Mouse (Mus musculus) midbrain, embryonic 14.5 days (tissue): Measurements from ENCODE around the gene Pvr. TPM values are rescaled to one million over a fixed set of nuclear protein-coding genes. Genes with fewer than 3 reads are reported as not detected.

ENCODE experiments used
- ATAC-seq: fragments of 200-750 bp; cut with Nextera tagmentation; 2 replicates; pipeline ENCODE4 v1.8.0; 2017; ENCODE audit warnings: moderate number of reproducible peaks, moderate library complexity; ENCODE audit not compliant: low FRiP score, low TSS enrichment
- DNase-seq: peaks from one replicate; pipeline ENCODE4 v3.0.0-alpha.2; 2015
- H3K27ac ChIP-seq: fragments of 300-500 bp; sonication (generic); replicated peaks from 2 replicates; pipeline ENCODE4 v1.5.1; 2014; ENCODE audit warnings: mild to moderate bottlenecking, low read depth, low read length, moderate library complexity
- H3K27me3 ChIP-seq: fragments of 300-500 bp; sonication (generic); 2 replicates; pipeline ENCODE4 v1.6.1; 2014; ENCODE audit warnings: low read length, control low read depth, mixed read lengths; ENCODE audit not compliant: control insufficient read depth, insufficient read depth
- H3K36me3 ChIP-seq: fragments of 300-500 bp; sonication (generic); 2 replicates; pipeline ENCODE4 v1.6.1; 2014; ENCODE audit warnings: low read length, control low read depth; ENCODE audit not compliant: control insufficient read depth, insufficient read depth
- H3K4me1 ChIP-seq: fragments of 300-500 bp; sonication (generic); 2 replicates; pipeline ENCODE4 v1.6.1; 2014; ENCODE audit warnings: mild to moderate bottlenecking, antibody characterized with exemption, low read length, control low read depth; ENCODE audit not compliant: control insufficient read depth, insufficient read depth
- H3K4me2 ChIP-seq: fragments of 300-500 bp; sonication (generic); 2 replicates; pipeline ENCODE4 v1.6.1; 2014; ENCODE audit warnings: mild to moderate bottlenecking, low read length, moderate library complexity
- H3K4me3 ChIP-seq: fragments of 300-500 bp; sonication (generic); replicated peaks from 2 replicates; pipeline ENCODE4 v1.5.1; 2014; ENCODE audit warnings: low read depth, low read length
- H3K9ac ChIP-seq: fragments of 300-500 bp; sonication (generic); replicated peaks from 2 replicates; pipeline ENCODE4 v1.6.1; 2014; ENCODE audit warnings: mild to moderate bottlenecking, low read length, moderate library complexity
- H3K9me3 ChIP-seq: fragments of 300-500 bp; sonication (generic); 2 replicates; pipeline ENCODE4 v1.6.1; 2016; ENCODE audit warnings: low read length, control low read depth, mixed read lengths; ENCODE audit not compliant: control insufficient read depth
- WGBS: fragments of 180-500 bp; shearing (Covaris S2); extraction: QIAGEN DNeasy Blood & Tissue Kit; methylation state at CpG from one replicate; pipeline ENCODE4 v1.1.7; 2014; 5-methylcytosine and 5-hydroxymethylcytosine counted together
- polyA plus RNA-seq: library from polyadenylated mRNA; unstranded; fragments of >200 nt; fragmentation: Nextera tagmentation; extraction: Ambion mirVana; gene quantifications from 2 replicates; pipeline ENCODE4 v1.2.1, GENCODE M21; 2014

Gene Pvr
- polyA plus RNA-seq, 1 experiment from 2014 or later: 4.9 TPM

DNA sequence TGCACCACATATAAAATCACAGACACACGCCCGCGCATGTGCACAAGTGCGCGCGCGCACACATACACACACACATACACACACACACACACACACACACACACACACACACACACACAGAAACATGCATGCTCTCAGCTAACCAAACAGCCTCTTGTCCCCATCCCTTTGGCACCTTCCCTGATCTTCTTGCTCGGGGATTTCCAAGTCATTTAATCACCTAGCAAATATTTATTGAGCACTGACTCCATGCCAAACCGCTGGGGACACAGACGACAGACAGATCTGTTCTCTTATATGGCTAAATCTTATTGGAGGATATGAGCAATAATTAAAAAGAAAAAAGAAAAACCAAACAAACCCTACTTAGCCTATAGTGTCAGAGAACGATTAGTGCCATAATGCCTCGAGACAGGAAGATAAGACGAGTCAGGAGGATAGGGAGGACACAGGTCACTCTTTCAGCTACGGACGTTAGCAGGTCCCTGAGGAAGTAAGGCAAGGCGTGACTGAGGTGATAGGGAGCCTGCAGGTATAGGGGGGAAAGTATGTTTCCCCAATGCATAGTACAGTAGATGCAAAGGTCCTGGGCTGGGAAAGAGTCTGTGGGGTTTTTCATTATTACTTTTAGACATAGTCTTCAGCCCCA lies 53.1 kb downstream of the Pvr start:
- no peak overlapping the region for H3K4me3 ChIP-seq
- H3K27ac ChIP-seq: no peak overlapping the region
- no peak overlapping the region for H3K9ac ChIP-seq
- H3K4me2 ChIP-seq: no peak overlapping the region
- DNase-seq: no peak
- no peaks in the 10 kb centered on the region for H3K36me3 ChIP-seq
- WGBS: 90% methylated on average over 16 of the region's 16 CpGs
- no peaks in the 10 kb centered on the region for H3K4me1 ChIP-seq
- ATAC-seq: no peak
- no peaks in the 10 kb centered on the region for H3K27me3 ChIP-seq
- no peaks in the 10 kb centered on the region for H3K9me3 ChIP-seq

DNA sequence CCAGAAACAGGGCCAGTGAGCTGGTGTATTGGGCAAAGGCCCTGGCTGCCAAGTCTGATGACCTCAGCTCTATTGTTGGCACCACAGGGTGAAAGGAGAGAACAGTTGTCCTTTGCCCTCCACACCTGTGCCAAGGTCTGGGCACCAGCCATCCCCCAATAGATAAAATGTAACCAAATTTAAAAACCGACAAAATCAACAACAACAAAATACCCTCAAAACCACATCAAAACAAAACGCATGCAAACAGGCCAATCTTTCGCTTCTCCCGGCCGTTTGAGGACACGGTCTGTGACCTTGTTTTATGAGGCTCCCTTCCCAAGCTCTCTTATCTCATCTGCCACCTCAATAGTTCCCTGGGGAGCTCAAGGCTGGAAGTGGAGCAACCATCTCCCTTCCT lies 54.5 kb downstream of the Pvr start:
- no peaks in the 10 kb centered on the region for H3K9me3 ChIP-seq
- no peak overlapping the region for H3K4me3 ChIP-seq
- no peaks in the 10 kb centered on the region for H3K36me3 ChIP-seq
- DNase-seq: no peak
- no peak overlapping the region for H3K4me2 ChIP-seq
- no peaks in the 10 kb centered on the region for H3K4me1 ChIP-seq
- no peak overlapping the region for H3K9ac ChIP-seq
- no peaks in the 10 kb centered on the region for H3K27me3 ChIP-seq
- WGBS: 89% methylated on average over 6 of the region's 6 CpGs
- ATAC-seq: no peak
- H3K27ac ChIP-seq: no peak overlapping the region

DNA sequence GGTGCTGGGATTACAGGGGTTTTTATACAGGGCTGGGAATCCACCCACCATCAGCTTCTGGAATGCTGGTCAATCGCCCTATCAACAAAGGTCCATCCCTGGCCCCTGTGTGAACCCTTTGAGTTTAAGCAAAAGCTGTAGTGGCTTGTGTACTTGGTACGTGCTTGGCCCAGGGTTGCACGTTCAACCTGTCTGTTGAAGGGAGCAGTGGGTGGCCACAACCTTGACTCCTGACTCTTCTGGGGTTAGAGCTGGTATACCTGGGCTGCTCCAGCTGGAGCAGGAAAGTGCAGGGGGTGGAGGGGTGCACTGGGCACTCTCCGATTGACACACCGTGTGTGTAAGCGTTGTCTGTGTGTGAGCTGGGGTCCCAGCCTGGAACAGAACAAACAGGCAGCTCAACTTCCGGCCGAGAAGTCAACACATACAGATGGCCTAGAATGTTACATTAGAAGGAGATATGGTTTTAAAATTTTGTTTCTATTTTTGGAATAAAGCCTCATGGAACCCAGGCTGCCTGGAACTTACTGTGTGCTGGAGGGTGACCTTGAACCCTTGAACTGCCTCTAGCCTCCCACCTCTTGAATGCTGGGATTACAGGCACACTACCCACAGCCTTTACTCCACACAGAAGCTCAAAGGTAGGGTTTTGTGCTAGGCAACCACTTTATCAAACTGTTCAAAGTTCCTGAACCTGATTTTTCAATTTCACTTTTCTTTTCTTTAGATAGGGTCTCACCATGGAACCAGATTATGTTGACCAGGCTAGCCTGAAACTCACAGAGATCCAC lies 55.5 kb downstream of the Pvr start:
- Histone ChIP-seq H3K9me3 (no peaks in the 10 kb centered on the region), H3K27ac (no peak overlapping the region), H3K36me3 (no peaks in the 10 kb centered on the region), H3K4me3 (no peak overlapping the region), H3K9ac (no peak overlapping the region), H3K27me3 (no peaks in the 10 kb centered on the region), H3K4me1 (no peaks in the 10 kb centered on the region), H3K4me2 (no peak overlapping the region)
- DNase-seq: no peak
- WGBS: 86% methylated on average over 8 of the region's 8 CpGs
- no peak for ATAC-seq

DNA sequence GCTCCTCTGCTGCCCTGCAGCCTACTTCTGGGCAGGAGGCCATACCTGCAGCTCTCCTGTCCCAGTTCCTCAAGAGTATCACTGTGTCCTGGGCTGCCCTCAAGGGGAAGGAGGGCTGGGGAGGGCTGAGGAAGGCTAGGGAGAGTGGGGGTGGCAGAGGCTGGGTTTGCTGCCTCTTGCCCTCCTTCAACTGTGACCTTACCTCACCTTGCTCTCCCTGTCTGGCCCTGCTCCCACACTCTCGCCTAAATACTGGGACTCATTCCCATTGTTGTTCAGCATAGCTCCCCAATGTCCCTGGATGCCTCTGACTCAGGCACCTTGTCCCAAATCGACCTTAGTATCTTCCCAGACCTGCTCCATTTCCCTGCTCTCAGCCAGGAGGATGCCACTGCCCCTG lies 56.7 kb downstream of the Pvr start:
- DNase-seq (no peak), ATAC-seq (no peak)
- Histone ChIP-seq H3K27ac (no peak overlapping the region), H3K9me3 (no peaks in the 10 kb centered on the region), H3K4me3 (no peak overlapping the region), H3K36me3 (no peaks in the 10 kb centered on the region), H3K27me3 (no peaks in the 10 kb centered on the region), H3K4me2 (no peak overlapping the region), H3K4me1 (no peaks in the 10 kb centered on the region), H3K9ac (no peak overlapping the region)
- 36% methylated on average over 2 of the region's 2 CpGs for WGBS

DNA sequence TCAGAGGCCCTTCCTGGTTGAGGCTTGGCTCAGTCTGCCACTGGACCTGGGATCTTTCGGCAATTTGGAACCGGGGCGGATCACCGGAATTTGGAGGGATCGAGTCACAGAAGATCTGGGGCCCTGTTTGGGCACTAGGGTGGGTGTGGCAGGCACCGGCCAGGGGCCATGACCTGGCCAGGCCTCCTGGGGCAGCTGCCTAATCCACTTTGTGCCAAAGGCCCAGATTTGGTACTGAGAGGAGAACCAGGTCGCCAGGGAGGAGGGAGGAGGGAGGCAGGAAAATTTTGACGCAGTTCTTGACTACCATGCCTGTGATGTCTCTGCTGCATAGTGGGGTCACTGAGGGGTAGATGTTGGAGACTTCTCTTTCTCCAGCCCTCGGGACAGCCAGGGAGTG lies 59.8 kb downstream of the Pvr start, which contains the start of gene Ceacam16:
Gene Ceacam16, minus strand, starts transcription at position 101 of the 400 bp plus-strand sequence.
- 81% methylated on average over 9 of the region's 9 CpGs for WGBS
- no peaks in the 10 kb centered on the region for H3K9me3 ChIP-seq
- no peaks in the 10 kb centered on the region for H3K27me3 ChIP-seq

DNA sequence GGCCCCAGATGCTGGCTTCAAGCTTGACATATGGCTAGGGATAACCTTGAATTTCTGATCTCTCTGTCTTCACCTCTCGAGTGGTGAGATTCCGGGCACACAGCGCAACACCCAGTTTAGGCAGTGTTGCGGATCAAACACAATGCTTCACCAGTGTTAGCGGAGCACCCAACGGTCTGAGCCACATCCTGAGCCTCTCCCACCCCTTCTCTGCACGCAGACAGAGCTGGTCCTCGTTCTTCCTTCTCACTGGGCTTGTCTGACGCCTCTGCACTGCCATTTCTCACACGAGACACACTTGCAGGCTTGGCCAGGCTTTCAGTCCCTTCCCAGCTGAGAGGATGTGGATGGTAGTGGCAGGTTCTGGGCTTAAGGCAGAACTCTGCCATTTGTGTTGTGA lies 61.2 kb downstream of the Pvr start:
- Histone ChIP-seq H3K9me3 (no peaks in the 10 kb centered on the region), H3K4me3 (no peak overlapping the region), H3K27ac (no peak overlapping the region), H3K27me3 (no peaks in the 10 kb centered on the region), H3K4me2 (no peak overlapping the region), H3K4me1 (no peaks in the 10 kb centered on the region), H3K9ac (no peak overlapping the region), H3K36me3 (no peaks in the 10 kb centered on the region)
- ATAC-seq (no peak), DNase-seq (no peak)
- 77% methylated on average over 10 of the region's 10 CpGs for WGBS

More for the DNA sequence above, 59.8 kb downstream of the Pvr start, which contains the start of gene Ceacam16:
- Histone ChIP-seq H3K4me1 (no peaks in the 10 kb centered on the region), H3K4me3 (no peak within 1 kb of the TSS), H3K4me2 (no peak within 1 kb of the TSS), H3K27ac (no peak within 1 kb of the TSS), H3K36me3 (no peaks in the 10 kb centered on the region), H3K9ac (no peak within 1 kb of the TSS)
- no peak for ATAC-seq
- no peak for DNase-seq

DNA sequence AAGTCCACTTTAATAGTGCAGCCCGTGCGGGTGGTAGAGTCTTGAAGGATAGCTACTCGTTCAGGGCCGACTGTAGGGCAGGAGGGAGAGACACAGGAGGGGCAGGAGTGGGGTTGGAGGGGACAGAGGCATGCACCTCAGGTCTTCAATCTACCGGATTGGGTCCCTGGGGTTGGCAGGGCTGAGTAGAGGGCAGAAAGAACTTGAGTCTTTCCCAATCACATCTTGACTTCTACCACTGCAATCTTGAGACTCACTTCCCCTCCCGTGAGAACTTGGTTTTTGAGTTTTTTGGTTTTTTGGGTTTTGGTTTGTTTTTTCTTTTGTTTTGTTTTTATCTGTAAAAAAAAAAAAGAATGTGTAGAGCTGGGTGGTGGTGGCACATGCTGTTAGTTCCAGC lies 64.7 kb downstream of the Pvr start:
- Histone ChIP-seq H3K4me2 (no peak overlapping the region), H3K4me1 (0 out of 2 replicates have a peak, but pooled peaks cover 4% of the 10 kb centered on the region), H3K9ac (no peak overlapping the region), H3K36me3 (no peaks in the 10 kb centered on the region), H3K9me3 (no peaks in the 10 kb centered on the region), H3K27ac (no peak overlapping the region), H3K4me3 (no peak overlapping the region), H3K27me3 (no peaks in the 10 kb centered on the region)
- WGBS: 91% methylated on average over 6 of the region's 6 CpGs
- no peak for DNase-seq
- no peak for ATAC-seq

DNA sequence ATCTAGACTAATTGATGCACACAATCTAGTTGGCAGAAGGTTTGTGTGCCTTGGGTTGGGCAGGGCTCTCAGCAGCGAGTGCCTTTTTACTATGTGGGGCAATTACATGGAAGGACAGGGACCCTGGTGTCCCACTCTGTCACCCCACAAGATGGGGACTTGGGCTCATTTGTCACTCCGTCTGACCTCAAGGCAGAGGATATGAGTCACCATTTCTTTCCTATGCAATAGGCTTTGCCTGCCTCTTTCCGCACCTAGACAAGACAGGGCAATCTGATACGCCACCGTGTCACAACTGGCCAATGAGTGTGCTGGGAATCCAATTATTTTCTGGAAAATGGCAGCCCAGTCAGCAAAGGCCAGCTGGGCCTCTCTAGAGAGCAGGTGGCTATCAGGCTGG lies 65.3 kb downstream of the Pvr start:
- H3K27me3 ChIP-seq: no peaks in the 10 kb centered on the region
- 0 out of 2 replicates have a peak, but pooled peaks cover 4% of the 10 kb centered on the region for H3K4me1 ChIP-seq
- H3K36me3 ChIP-seq: no peaks in the 10 kb centered on the region
- no peak overlapping the region for H3K9ac ChIP-seq
- H3K4me3 ChIP-seq: no peak overlapping the region
- no peaks in the 10 kb centered on the region for H3K9me3 ChIP-seq
- no peak overlapping the region for H3K4me2 ChIP-seq
- ATAC-seq (no peak), DNase-seq (no peak)
- H3K27ac ChIP-seq: no peak overlapping the region
- WGBS: 91% methylated on average over 5 of the region's 5 CpGs
